Mouse (Mus musculus) megakaryocyte, embryonic 14.5 days (primary cell): ENCODE measurements at regions not wholly inside any gene's neighbourhood (a gene's known extent, or its start where the extent isn't known, plus 50 kb on each side); places are given as distances from the start of the nearest gene placed in this dataset.

ENCODE experiments used
- H3K27me3 ChIP-seq: replicated peaks from 2 replicates; pipeline ENCODE3; 2012; ENCODE audit warnings: inconsistent platforms
- H3K36me3 ChIP-seq: replicated peaks from 2 replicates; pipeline ENCODE3; 2012; ENCODE audit warnings: low read length, inconsistent platforms, mixed read lengths
- H3K4me1 ChIP-seq: 2 replicates; pipeline ENCODE4 v1.6.1; 2012; ENCODE audit warnings: inconsistent platforms
- H3K4me3 ChIP-seq: replicated peaks from 2 replicates; pipeline ENCODE3; 2012; ENCODE audit warnings: moderate library complexity, mild to moderate bottlenecking, inconsistent platforms
- H3K9me3 ChIP-seq: 2 replicates; pipeline ENCODE4 v1.6.1; 2012; ENCODE audit warnings: inconsistent platforms
- FLI1 ChIP-seq: IDR thresholded peaks from 2 replicates; pipeline ENCODE4 v1.6.1; 2012; ENCODE audit warnings: low read length, inconsistent platforms, mixed read lengths
- GATA1 ChIP-seq: IDR thresholded peaks from 3 replicates; pipeline ENCODE4 v1.6.1; 2012; ENCODE audit warnings: mixed read lengths, low read length, inconsistent platforms, borderline replicate concordance

GRCm38 (mm10) chr7:123861706-123862105 lies 121.0 kb upstream of the Hs3st4 start:
- Histone ChIP-seq H3K36me3 (no peaks in the 10 kb centered on the region), H3K4me3 (no peak overlapping the region), H3K4me1 (no peaks in the 10 kb centered on the region), H3K27me3 (no peaks in the 10 kb centered on the region), H3K9me3 (peaks cover 5% of the 10 kb centered on the region; the same call in 1 of the 2 replicates)
- TF ChIP-seq FLI1, result no peak
- TF ChIP-seq GATA1, result no peak

DNA sequence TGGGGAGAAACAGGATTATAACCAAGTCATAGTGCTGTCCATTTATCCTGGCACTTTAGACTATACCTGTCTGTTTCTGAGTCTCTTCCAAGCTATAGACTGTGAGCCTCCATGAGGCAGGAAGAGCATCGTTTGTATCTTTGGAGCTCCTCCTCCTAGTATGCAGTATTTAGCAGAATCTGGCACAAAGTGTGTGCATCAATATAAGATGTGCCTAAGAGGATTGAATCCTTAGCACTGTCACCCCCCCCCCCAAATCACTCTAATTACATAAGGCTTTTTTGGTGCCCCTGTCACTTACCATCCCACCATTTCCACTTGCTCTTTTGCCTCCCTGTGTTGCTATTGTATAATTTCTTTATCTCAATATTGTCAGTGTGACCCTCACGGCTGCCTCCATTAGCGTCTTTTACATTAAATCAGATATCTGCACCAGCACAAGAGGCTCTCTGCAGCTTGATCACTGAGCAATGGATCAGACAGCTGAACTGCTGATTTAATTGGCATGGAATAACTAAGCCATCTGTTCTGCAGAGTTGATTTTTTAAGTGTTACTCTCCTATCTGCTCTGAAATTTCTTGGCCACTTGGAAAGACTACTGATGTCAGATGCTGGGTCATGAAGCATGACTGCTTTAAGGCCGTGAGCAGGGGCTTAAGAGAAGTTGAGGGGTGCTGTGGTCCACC lies 85.8 kb upstream of the Hs3st4 start:
- H3K4me3 ChIP-seq, result no peak overlapping the region
- H3K36me3 ChIP-seq, result no peaks in the 10 kb centered on the region
- H3K9me3 ChIP-seq, result peaks cover 5% of the 10 kb centered on the region; the same call in 1 of the 2 replicates
- no peak for TF ChIP-seq FLI1
- TF ChIP-seq GATA1, result no peak
- no peaks in the 10 kb centered on the region for H3K27me3 ChIP-seq
- H3K4me1 ChIP-seq, result no peaks in the 10 kb centered on the region

GRCm38 (mm10) chr7:123907946-123908840 lies 74.5 kb upstream of the Hs3st4 start:
- Histone ChIP-seq H3K4me1 (no peaks in the 10 kb centered on the region), H3K27me3 (no peaks in the 10 kb centered on the region), H3K9me3 (no peaks in the 10 kb centered on the region), H3K4me3 (no peak overlapping the region), H3K36me3 (no peaks in the 10 kb centered on the region)
- TF ChIP-seq FLI1, result no peak
- no peak for TF ChIP-seq GATA1

DNA sequence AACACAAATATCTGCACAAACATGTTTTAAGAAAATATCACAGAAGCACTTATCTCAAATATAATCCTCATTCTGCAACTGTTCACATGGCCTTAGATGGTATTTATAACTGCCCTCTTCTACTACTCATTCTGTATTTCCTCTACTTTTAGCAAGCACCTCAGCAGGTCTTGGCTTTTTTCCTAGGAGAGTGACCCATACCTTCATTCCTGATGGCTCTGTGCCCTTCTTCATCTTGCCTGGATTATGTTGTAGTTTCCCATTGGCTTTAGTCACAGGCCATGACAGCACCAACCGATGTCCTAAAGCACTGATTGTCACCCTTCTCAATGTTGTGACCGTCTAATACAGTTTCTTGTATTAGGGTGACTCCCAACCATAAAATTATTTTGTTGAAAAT lies 61.2 kb upstream of the Hs3st4 start:
- no peaks in the 10 kb centered on the region for H3K27me3 ChIP-seq
- no peaks in the 10 kb centered on the region for H3K36me3 ChIP-seq
- no peak for TF ChIP-seq GATA1
- no peak for TF ChIP-seq FLI1
- no peak overlapping the region for H3K4me3 ChIP-seq
- no peaks in the 10 kb centered on the region for H3K4me1 ChIP-seq
- H3K9me3 ChIP-seq, result no peaks in the 10 kb centered on the region

DNA sequence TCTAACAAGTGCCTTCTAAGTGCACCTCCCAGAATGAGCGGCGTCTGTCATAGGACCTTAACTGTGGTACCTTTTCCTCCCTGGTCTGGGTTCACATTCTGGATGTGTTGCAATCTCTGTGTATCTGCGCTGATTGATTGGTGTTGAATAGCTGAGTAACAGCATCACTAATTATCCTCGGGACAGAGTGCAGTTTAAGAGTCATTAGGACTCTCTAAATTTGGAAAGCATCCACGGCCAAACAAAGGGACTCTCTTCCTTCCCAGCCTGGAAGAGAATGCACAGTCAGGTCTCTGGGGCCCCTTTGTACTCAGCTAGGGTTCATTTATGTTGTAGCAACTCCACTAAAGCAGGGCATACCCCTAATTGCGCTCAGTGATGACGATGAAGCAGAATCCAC lies 50.2 kb upstream of the Hs3st4 start:
- Histone ChIP-seq H3K4me1 (no peaks in the 10 kb centered on the region), H3K36me3 (no peaks in the 10 kb centered on the region), H3K27me3 (no peaks in the 10 kb centered on the region), H3K9me3 (0 out of 2 replicates have a peak, but pooled peaks cover 8% of the 10 kb centered on the region), H3K4me3 (no peak overlapping the region)
- TF ChIP-seq GATA1 (no peak), FLI1 (no peak)
